In the genomic region with DNA sequence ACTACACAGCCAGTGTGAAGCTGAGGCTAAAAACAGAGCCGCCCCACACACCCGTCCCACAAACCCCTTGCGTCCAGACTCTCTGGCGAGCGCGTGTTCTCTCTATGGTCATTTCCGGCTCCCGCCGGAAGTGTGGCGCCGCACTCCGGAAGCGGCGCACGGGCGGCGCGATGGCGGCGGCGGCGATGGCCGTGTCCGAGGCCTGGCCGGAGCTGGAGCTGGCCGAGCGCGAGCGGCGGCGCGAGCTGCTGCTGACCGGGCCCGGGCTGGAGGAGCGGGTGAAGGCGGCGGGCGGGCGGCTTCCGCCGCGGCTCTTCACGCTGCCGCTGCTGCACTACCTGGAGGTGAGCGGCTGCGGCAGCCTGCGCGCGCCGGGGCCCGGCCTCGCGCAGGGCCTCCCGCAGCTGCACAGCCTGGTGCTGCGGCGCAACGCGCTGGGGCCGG, we compare ENCODE assay signal across 8 mouse cellular contexts. TPM values are rescaled to one million over a fixed set of nuclear protein-coding genes. Genes with fewer than 3 reads are reported as not detected.
DNase-seq lines count a peak whose midpoint lies in the region; ATAC-seq and TF ChIP-seq lines count a peak whose summit lies in the region.

Gene Lrrc47 (plus strand): TSS at position 86 of the 444 bp plus-strand sequence.

- no peaks in the 10 kb centered on the region for H3K9me3 ChIP-seq in G1E (replicated peaks)
- no peaks in the 10 kb centered on the region for H3K9me3 ChIP-seq in forebrain, embryonic 14.5 days (replicated peaks; ENCODE audit: control insufficient read depth, low read length)
- no peaks in the 10 kb centered on the region for H3K9me3 ChIP-seq in lung, embryonic 14.5 days (ENCODE audit: low read depth, low read length)

- peak within 1 kb of the TSS; percentile 99 for H3K4me3 ChIP-seq in G1E (ENCODE audit: low read depth, low read length)
- peak within 1 kb of the TSS; percentile 98 for H3K4me3 ChIP-seq in forebrain, embryonic 14.5 days (ENCODE audit: low read depth, low read length)
- H3K4me3 ChIP-seq in lung, embryonic 14.5 days (ENCODE audit: low read depth, low read length): peak within 1 kb of the TSS; percentile 99

- ATAC-seq in G1E (ENCODE audit: extremely low read depth, insufficient number of reproducible peaks, low FRiP score, poor library complexity, severe bottlenecking): peak; percentile 95
- ATAC-seq in cerebellum, adult (ENCODE audit: insufficient number of reproducible peaks, low FRiP score, low TSS enrichment): peak; percentile 91
- ATAC-seq in forebrain, embryonic 14.5 days: peak; percentile 95
- ATAC-seq in lung, embryonic 14.5 days (ENCODE audit: insufficient read depth): peak; percentile 96
- ATAC-seq in neutrophil, adult 5-6 weeks (ENCODE audit: extremely low read depth, insufficient number of reproducible peaks, low FRiP score, poor library complexity, severe bottlenecking): peak; percentile 83

- H3K9ac ChIP-seq in forebrain, embryonic 14.5 days (ENCODE audit: low read length): peak within 1 kb of the TSS; percentile 93
- peak within 1 kb of the TSS; percentile 91 for H3K9ac ChIP-seq in lung, embryonic 14.5 days

- no peaks in the 10 kb centered on the region for H3K27me3 ChIP-seq in G1E (ENCODE audit: insufficient read depth, low read length)
- H3K27me3 ChIP-seq in forebrain, embryonic 14.5 days (replicated peaks; ENCODE audit: control insufficient read depth, insufficient read depth, low read length): no peaks in the 10 kb centered on the region
- no peaks in the 10 kb centered on the region for H3K27me3 ChIP-seq in lung, embryonic 14.5 days (ENCODE audit: insufficient read depth, low read length)

- DNase-seq in G1E (ENCODE audit: low spot score): peak; percentile 89
- peak; percentile 92 for DNase-seq in forebrain, embryonic 14.5 days (ENCODE audit: low spot score)
- peak; percentile 89 to 90 for DNase-seq in heart, postnatal 10 days
- DNase-seq in kidney, postnatal 4 days: peak; percentile 86 to 91
- peak; percentile 93 for DNase-seq in lung, embryonic 14.5 days
- DNase-seq in testis, postnatal 14 days (ENCODE audit: low spot score): peak; percentile 89

- peak within 1 kb of the TSS; percentile 99 for H3K4me2 ChIP-seq in forebrain, embryonic 14.5 days (ENCODE audit: low read length)
- peak within 1 kb of the TSS; percentile 96 for H3K4me2 ChIP-seq in lung, embryonic 14.5 days

- 2% methylated on average over 51 of the region's 59 CpGs for WGBS in forebrain, embryonic 14.5 days
- under 1% methylated on average over 57 of the region's 59 CpGs for WGBS in lung, embryonic 14.5 days

- H3K36me3 ChIP-seq in G1E (replicated peaks): peaks cover 73% of the 10 kb centered on the region
- peaks cover 35% of the 10 kb centered on the region for H3K36me3 ChIP-seq in forebrain, embryonic 14.5 days (ENCODE audit: control insufficient read depth, insufficient read depth, low read length)
- peaks cover 35% of the 10 kb centered on the region for H3K36me3 ChIP-seq in lung, embryonic 14.5 days (ENCODE audit: insufficient read depth)

- TF ChIP-seq CTCF in G1E (IDR thresholded peaks at IDR 0.05; ENCODE audit: low read depth, low read length): no peak
- TF ChIP-seq CTCF in lung, embryonic 14.5 days (IDR thresholded peaks at IDR 0.05; ENCODE audit: low read depth): no peak

- intact Hi-C loops in heart, postnatal 10 days (cut with DNase I): loop anchor here (1.0 to 5.0 kb wide), 2 partner anchors 36 to 54 kb away; partner anchors contain the start of genes A430005L14Rik, Cep104 and Dffb

- peaks cover 50% of the 10 kb centered on the region for H3K4me1 ChIP-seq in G1E (ENCODE audit: insufficient read depth, low read depth, low read length)
- H3K4me1 ChIP-seq in forebrain, embryonic 14.5 days (ENCODE audit: control insufficient read depth, insufficient read depth, low read length): peaks cover 11% of the 10 kb centered on the region
- peaks cover 12% of the 10 kb centered on the region for H3K4me1 ChIP-seq in lung, embryonic 14.5 days (ENCODE audit: insufficient read depth)

- 0 out of 2 replicates have a peak within 1 kb of the TSS, but pooled peaks have one; percentile 17 for H3K27ac ChIP-seq in forebrain, embryonic 14.5 days (ENCODE audit: low read depth, low read length)
- peak within 1 kb of the TSS; percentile 46; the same call in 1 of the 2 replicates for H3K27ac ChIP-seq in lung, embryonic 14.5 days (ENCODE audit: low read depth)

RNA-seq across cellular contexts. Expression of gene Lrrc47, which starts in this region (rescaled TPM):
- 17.5 and 24.8 TPM in 2 replicates for total RNA-seq in G1E (2014; fragmentation: Nextera tagmentation)
- total RNA-seq in G1E (2017): 28.7 and 40.7 TPM in 2 replicates
- polyA plus RNA-seq in G1E (2012): 201 and 254 TPM in 2 replicates
- 8.4 and 9.2 TPM in 2 replicates for polyA plus RNA-seq in forebrain, embryonic 14.5 days (2014; fragmentation: Nextera tagmentation; extraction: Ambion mirVana)
- 10 to 100 TPM; 38.6 to 42.2 TPM for total RNA-seq in heart, postnatal 10 days (2021)
- polyA plus RNA-seq in lung, embryonic 14.5 days (2014; fragmentation: Nextera tagmentation; extraction: Ambion mirVana): 13.2 and 13.6 TPM in 2 replicates
- total RNA-seq in neutrophil, adult 5-6 weeks (2017): 42.6 and 43.4 TPM in 2 replicates

Comparison
In these comparisons a context has a peak if more than half of its experiments do, and no peak if none do; other contexts are left out.
1. Peak in every context shown above with its lines: DNase-seq, ATAC-seq, H3K4me3 ChIP-seq and H3K27ac ChIP-seq.
2. RNA of gene Lrrc47 (polyA plus RNA-seq): 201 to 254 TPM in G1E; 13.2 to 13.6 TPM in lung, embryonic 14.5 days and 8.4 to 9.2 TPM in forebrain, embryonic 14.5 days; every median in the first group is over 10 times any median in the second.